Mouse (Mus musculus) layer of hippocampus, adult 11-12 months (tissue): Measurements from ENCODE around the gene Mtif2.
"Not testable (repeated sequence)": the region's sequence is repeated elsewhere in the genome, so short reads cannot be mapped to it uniquely, and the experiment has no call there.

Experiments used
- DNase-seq: peaks from one replicate; pipeline ENCODE4 v3.0.0; 2022; ENCODE audit warnings: low spot score

Gene Mtif2

DNA sequence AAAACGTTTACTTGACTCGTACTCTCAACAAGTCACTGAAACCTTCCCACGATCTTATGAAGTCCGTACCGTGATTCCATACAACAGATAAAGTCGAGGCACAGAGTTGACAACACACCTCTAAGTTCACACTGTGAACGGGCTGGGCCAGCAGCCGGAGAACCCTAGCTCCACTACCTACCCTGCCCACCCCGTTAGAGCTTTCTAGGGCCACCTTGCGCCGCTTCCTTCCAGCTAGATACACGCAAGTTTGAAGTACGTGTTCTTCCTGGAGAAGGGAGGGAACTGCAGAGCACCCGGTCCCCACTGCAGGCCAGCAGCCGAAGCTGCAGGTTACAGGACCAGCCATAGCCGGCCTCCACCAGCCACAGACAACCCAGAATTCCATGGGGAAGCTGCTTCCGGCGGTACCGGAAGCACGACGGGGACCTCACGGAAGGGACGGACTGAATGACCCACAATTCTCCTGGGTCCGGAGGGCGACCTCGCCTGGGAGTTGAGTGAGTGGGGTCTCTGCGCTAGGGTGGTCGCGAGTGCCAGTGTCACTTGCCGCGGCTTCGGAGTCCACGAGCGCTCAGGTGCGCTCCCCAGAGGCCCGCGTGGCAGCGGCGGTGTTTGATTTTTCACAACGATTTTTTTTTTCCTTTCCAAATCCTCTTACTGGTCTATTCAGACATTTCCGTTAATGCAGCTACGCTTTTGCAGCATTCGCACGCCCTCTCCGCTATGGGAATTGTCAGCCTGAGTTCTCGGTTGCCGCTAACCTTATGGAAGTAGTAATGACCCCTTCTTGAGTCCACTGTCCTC is at the start of gene Mtif2:
Gene Mtif2 (plus strand): TSS at position 421 of the 807 bp plus-strand sequence.
- DNase-seq: peak; percentile 75

- no peak for DNase-seq
These were observed 33.1 kb upstream of the Mtif2 start for GRCm38 (mm10) chr11:29493135-29493534.

- no peak for DNase-seq
These were observed 29.2 kb upstream of the Mtif2 start for GRCm38 (mm10) chr11:29496962-29497361.

DNA sequence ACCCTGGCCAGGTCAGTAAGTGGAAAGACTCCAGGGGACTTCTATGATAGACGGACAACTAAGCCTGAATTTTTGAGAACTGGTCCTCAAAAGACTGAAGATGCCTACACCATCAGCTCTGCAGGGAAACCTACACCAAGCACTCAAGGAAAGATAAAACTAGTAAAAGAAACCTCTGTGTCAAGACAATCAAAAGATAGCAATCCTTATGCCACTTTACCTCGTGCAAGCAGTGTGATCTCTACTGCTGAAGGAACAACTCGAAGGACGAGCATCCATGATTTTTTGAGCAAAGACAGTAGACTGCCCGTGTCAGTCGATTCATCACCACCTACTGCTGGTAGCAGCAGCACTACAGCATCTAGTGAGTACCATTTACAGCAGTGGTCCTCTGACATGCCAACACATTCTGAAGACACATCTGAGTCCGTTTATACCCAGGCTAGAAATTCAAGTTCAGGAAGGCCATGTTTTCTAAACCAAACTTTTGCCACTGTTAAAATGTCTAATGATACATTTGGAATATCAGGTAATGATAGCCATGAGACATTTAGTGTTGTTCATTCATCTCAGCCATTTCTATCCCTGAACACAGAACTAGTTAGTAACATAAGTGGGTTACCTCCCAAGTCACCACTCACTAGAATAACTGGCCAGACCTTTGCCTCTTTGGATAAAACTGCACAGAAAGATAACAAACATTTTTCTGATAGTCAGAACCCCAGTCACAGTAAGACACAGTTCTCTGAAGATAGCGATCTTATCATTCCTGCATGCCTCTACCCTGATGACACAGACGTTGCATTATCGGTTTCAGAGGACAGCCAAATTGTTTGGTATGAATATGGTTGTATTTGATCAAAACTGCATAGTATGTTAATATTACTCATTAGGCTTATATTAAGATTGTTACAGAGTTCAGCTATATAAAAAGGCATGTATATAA is 22.0 kb upstream of the Mtif2 start:
- no peak for DNase-seq

- DNase-seq: no peak
These were observed 21.1 kb upstream of the Mtif2 start for GRCm38 (mm10) chr11:29504899-29505625.

- no peak for DNase-seq
These were observed 16.8 kb upstream of the Mtif2 start for GRCm38 (mm10) chr11:29509421-29509820.

GRCm38 (mm10) chr11:29512818-29513535 is 13.2 kb upstream of the Mtif2 start:
- DNase-seq: no peak

DNA sequence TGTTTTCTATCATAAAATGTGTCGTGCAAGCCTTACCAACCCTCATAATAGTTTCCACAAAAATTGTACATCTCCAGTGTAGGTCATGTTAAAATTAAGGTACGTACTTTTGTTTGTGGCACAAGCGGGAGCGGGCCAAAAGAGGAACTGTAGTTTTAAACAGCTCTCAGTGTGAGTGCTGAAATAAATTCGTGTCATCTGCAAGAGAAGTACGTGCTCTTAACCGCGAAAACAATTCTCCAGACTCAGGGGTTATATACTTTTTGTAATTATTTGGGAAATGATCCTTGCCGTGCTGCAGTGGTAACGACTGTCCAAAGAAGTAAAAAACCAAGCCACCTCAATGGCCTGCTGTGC is 11.9 kb upstream of the Mtif2 start:
- DNase-seq: no peak

- peak; percentile 79 for DNase-seq
These were observed 11.4 kb upstream of the Mtif2 start, which contains the start of gene Prorsd1 for GRCm38 (mm10) chr11:29514682-29515412. TSS of gene Prorsd1 (minus strand) at chr11:29515033.

GRCm38 (mm10) chr11:29538201-29538600 is 12.0 kb downstream of the Mtif2 start:
- no peak for DNase-seq

- DNase-seq: no peak
These were observed 18.2 kb downstream of the Mtif2 start for GRCm38 (mm10) chr11:29544225-29544945.

DNA sequence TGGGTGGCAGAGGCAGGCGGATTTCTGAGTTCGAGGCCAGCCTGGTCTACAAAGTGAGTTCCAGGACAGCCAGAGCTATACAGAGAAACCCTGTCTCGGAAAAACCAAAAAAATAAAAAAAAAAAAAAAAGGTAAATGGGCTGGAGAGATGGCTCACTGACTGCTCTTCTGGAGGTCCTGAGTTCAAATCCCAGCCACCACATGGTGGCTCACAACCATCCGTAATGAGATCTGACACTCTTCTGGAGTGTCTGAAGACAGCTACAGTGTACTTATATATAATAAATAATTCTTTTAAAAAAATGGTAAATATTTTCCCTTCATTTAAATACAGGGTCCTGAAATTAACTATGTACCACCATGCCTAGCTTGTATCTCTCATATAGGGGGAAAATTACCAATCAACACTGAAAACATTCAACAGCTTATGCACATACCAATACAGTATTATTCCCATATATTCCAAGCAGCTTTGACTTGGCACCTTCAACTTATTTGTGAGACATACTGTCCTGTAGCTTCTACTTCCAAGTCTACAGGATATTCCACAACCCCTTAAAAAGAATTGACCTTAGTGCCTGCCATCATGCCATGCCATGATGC is 19.0 kb downstream of the Mtif2 start:
- not testable (repeated sequence) for DNase-seq

- not testable (repeated sequence) for DNase-seq
These were observed 20.1 kb downstream of the Mtif2 start for GRCm38 (mm10) chr11:29546297-29546696.

DNA sequence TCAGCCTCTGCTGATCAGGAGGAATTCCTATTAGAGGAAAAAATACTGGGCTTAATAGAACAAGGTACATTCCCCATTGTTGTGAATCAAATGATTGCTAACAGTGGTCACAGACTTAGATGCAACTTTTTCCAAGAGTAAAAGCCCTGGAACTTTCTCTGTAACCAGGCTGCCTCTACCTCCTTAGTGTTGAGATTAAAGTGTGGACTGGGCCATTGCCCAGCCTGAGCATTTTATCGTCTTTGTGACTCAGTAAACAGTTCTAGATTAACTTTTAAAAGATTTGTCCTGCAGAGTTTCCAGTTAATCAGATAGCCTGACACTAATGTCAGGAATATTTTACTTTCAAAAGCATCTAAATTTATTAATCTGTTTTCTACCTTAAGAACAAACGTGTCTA is 20.6 kb downstream of the Mtif2 start:
- no peak for DNase-seq

GRCm38 (mm10) chr11:29547249-29547751 is 21.1 kb downstream of the Mtif2 start:
- peak; percentile 26 for DNase-seq

DNA sequence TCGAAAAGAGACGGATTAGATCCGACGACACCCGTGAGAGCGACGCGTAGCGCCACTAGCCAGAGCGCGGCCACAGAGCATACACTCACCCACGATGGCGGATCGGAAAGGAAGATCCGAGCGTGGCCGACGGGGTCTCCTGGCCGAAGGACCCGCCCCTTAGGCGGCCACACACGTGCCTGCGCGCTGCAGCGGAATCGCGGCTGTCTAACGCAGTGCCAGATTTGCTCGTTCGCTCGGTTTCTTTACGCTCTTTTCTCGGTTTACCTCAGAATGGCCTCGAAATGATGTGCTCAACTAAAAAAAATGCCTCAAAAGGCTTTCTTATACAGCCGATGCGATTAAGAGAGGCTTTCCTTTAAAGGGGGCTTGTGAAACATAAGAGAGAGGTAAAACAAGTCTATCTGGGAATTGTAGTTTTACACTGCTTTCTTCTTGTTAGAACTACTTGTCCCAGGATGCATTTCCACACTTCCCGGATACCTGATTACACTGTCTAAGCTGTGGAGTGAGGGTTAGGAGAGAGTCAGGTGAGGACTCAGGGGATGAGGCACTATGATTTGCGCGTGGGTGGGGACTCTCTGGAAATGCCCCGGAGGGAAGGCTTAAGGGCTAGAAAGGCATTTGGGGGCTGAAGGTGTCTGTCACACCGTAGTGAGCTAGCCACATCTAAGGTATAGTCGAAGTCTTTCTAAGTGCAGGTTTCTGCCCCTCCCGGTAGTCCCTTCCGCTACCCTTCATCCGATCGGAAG is 21.7 kb downstream of the Mtif2 start, which contains the start of the genes Clhc1 and Rps27a:
Gene Clhc1 (plus strand): TSS at position 199 of the 752 bp plus-strand sequence.
Gene Rps27a (minus strand): TSS at position 358 of the 752 bp plus-strand sequence.
- peak; percentile 91 for DNase-seq

DNA sequence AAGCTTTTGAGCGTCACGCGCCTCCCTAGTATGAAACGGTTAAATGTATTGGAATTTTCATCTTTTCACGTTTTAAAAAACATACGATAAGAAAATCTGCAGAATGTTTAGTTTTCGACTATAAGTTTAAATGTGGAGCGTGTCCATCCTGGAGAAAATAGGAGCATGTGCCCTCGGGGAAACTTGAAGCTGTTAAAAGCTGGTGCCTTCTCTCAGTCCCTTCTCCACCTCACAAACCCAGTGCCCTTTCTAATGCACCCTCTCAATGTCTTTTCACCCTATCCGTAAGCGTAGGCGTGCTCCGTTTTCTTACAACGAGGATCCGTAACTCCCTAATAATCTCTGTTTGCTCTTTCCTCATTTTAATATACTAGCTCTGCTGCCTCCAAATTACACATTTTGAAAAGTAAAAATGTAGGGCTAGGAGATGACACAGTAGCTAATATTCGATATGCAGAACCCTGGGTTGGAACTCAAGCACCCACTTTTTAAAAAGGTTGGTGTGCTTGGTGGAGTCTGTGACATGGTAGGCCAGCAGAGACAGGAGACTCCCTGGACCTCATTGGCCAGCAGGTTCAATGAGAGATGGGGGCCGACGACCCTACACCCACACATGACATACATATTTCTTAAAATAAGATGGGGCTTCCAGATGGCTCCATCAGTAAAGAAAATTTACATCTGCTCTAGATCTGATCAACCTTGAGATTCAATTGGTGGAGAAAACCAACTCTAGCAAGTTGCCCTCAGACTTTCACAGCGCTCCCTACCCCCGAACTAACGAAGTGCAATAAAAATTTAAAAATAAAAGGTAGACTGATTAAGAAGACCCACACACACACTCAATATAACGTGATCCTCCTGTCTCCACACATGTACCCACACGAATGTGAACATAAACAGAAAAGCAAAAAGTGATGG is 22.6 kb downstream of the Mtif2 start:
- no peak for DNase-seq

DNA sequence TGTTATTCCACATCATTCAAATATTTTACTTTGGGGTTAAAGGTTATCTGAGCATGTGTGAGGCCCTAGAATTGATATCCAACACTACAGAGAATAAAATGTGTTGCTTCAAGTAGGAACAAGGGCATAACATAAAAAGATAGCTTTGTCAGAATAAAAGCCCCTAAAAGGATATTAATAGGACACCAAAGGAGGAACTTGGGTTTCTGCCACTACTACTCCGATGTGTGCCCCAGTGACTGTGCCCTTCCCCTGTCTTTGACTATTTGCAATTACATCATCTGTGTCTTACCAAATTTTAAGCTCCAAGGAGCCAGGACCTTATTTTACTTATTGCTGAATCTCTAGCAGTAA is 23.2 kb downstream of the Mtif2 start:
- DNase-seq: no peak
